Mouse (Mus musculus) small intestine, adult 2 months (tissue): ENCODE data around the gene Setd7. TPM values are rescaled to one million over a fixed set of nuclear protein-coding genes. Genes with fewer than 3 reads are reported as not detected.

Source experiments
- H3K27ac ChIP-seq: fragments of 200-500 bp; 2 replicates; pipeline ENCODE4 v1.5.1; 2012; ENCODE audit warnings: low read depth, low read length, control low read depth, inconsistent platforms; ENCODE audit not compliant: insufficient read depth
- H3K27me3 ChIP-seq: fragments of 200-500 bp; 2 replicates; pipeline ENCODE4 v1.6.1; 2012; ENCODE audit warnings: mild to moderate bottlenecking, moderate library complexity, low read length, inconsistent platforms; ENCODE audit not compliant: control insufficient read depth, insufficient read depth
- H3K36me3 ChIP-seq: fragments of 200-500 bp; 2 replicates; pipeline ENCODE4 v1.6.1; 2012; ENCODE audit warnings: mild to moderate bottlenecking, low read length, control low read depth, inconsistent platforms; ENCODE audit not compliant: control insufficient read depth, insufficient read depth
- H3K4me1 ChIP-seq: fragments of 200-500 bp; 2 replicates; pipeline ENCODE4 v1.6.1; 2012; ENCODE audit warnings: low read length, inconsistent platforms, mixed read lengths; ENCODE audit not compliant: control insufficient read depth, insufficient read depth, insufficient read length
- H3K4me3 ChIP-seq: fragments of 200-500 bp; 2 replicates; pipeline ENCODE4 v1.5.1; 2012; ENCODE audit warnings: low read depth, mild to moderate bottlenecking, control low read depth, inconsistent platforms, low read length, moderate library complexity
- CTCF ChIP-seq: fragments of 200-500 bp; IDR thresholded peaks from 2 replicates; pipeline ENCODE4 v1.5.1; 2012; ENCODE audit warnings: low read depth, mild to moderate bottlenecking, control low read depth, inconsistent platforms, low read length, moderate library complexity, mixed read lengths; ENCODE audit not compliant: insufficient replicate concordance, insufficient read length; ENCODE audit errors: extremely low read depth
- POLR2A ChIP-seq: fragments of 200-500 bp; IDR thresholded peaks from 2 replicates; pipeline ENCODE4 v1.6.1; 2012; ENCODE audit warnings: low read depth, mild to moderate bottlenecking, control low read depth, inconsistent platforms, low read length, moderate library complexity
- WGBS: fragments of 180-500 bp; shearing (Covaris S2); methylation state at CpG from one replicate; pipeline ENCODE4 v1.1.7; 2018; 5-methylcytosine and 5-hydroxymethylcytosine counted together
- polyA plus RNA-seq: library from polyadenylated mRNA; depleted of rRNA; stranded (reverse); fragments of >200 nt; gene quantifications from 2 replicates; pipeline ENCODE4 v1.2.3, GENCODE M21; 2012

Setd7 gene
- polyA plus RNA-seq, 1 experiment = 8.9 TPM

DNA sequence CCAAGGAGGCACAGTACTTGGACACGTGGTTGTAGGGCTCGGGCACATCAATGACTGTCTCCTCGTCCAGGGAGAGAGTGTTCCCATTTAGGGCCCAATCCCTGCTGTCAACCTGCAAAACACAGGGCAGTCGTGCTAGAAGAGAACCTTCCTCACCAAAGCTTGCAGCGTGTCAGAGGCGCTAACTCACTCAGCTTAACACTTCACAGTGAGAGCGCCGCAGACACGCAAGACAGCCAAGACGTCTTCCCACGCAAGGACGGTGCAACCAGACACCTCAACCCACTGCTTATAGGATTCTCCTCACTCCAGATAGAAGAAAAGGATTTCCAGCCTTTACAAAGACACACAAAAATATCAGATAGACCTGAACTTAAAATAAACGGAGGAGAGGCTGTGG, 33.8 kb downstream of the Setd7 start:
- Histone ChIP-seq H3K27ac (no peak overlapping the region), H3K27me3 (no peaks in the 10 kb centered on the region), H3K4me3 (no peak overlapping the region), H3K36me3 (peaks cover 58% of the 10 kb centered on the region), H3K4me1 (peaks cover 6% of the 10 kb centered on the region; the same call in 1 of the 2 replicates)
- TF ChIP-seq CTCF = no peak
- no peak for TF ChIP-seq POLR2A
- WGBS = 94% methylated on average over 13 of the region's 13 CpGs

- H3K27ac ChIP-seq = no peak overlapping the region
- peaks cover 7% of the 10 kb centered on the region for H3K4me1 ChIP-seq
- H3K4me3 ChIP-seq = no peak overlapping the region
- WGBS = 92% methylated on average over 16 of the region's 16 CpGs
- no peaks in the 10 kb centered on the region for H3K27me3 ChIP-seq
- H3K36me3 ChIP-seq = peaks cover 59% of the 10 kb centered on the region
- TF ChIP-seq CTCF (no peak), POLR2A (no peak)
Observed at GRCm38 (mm10) chr3:51525186-51525785, 35.4 kb downstream of the Setd7 start.

DNA sequence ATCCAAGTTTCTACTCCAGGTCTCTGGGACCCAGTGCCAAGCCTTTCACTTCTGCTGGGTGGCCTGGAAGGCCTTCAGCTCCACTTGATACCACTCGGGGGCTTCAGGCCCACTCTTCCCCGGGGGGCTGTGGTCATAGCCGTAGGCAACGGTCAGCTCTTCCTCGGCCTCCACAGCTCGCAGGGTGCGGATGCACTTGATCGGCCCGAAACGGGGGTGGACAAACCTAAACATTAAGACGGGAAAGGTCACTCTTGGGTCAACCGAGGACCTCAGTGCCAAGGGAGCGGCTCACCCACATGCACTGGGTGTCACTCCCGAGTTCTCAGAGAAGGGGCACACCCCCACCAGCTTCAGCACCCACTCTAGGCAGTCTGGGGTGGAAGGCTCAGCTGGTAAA, 39.4 kb downstream of the Setd7 start:
- TF ChIP-seq POLR2A = no peak
- no peak for TF ChIP-seq CTCF
- 89% methylated on average over 14 of the region's 14 CpGs for WGBS
- peaks cover 39% of the 10 kb centered on the region for H3K36me3 ChIP-seq

DNA sequence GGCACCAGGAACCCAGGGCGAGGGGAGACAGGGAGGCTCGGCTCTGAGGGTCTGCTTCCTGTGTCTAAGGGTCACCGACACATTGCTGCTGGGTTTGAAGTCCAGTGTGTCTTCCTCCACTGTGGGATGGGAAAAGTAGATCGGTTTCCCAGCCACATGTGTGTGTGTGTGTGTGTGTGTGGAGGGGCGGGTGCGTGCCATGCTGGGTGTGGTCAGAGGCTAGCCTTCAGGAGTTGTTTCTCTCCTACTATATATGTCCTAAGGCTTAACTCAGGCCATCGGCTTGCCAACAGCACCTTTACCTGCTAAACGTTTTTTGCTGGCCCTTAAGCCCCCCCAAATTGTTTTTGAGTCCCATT, 41.9 kb downstream of the Setd7 start:
- peak overlapping the region; percentile 55 for H3K4me3 ChIP-seq
- peaks cover 30% of the 10 kb centered on the region for H3K4me1 ChIP-seq
- WGBS = 24% methylated on average over 8 of the region's 8 CpGs
- H3K27me3 ChIP-seq = no peaks in the 10 kb centered on the region
- peak overlapping the region; percentile 98 for H3K27ac ChIP-seq
- TF ChIP-seq CTCF (no peak), POLR2A (no peak)
- peaks cover 23% of the 10 kb centered on the region for H3K36me3 ChIP-seq

More for the DNA sequence above, 39.4 kb downstream of the Setd7 start:
- Histone ChIP-seq H3K4me1 (peaks cover 28% of the 10 kb centered on the region), H3K4me3 (no peak overlapping the region), H3K27me3 (no peaks in the 10 kb centered on the region), H3K27ac (no peak overlapping the region)

DNA sequence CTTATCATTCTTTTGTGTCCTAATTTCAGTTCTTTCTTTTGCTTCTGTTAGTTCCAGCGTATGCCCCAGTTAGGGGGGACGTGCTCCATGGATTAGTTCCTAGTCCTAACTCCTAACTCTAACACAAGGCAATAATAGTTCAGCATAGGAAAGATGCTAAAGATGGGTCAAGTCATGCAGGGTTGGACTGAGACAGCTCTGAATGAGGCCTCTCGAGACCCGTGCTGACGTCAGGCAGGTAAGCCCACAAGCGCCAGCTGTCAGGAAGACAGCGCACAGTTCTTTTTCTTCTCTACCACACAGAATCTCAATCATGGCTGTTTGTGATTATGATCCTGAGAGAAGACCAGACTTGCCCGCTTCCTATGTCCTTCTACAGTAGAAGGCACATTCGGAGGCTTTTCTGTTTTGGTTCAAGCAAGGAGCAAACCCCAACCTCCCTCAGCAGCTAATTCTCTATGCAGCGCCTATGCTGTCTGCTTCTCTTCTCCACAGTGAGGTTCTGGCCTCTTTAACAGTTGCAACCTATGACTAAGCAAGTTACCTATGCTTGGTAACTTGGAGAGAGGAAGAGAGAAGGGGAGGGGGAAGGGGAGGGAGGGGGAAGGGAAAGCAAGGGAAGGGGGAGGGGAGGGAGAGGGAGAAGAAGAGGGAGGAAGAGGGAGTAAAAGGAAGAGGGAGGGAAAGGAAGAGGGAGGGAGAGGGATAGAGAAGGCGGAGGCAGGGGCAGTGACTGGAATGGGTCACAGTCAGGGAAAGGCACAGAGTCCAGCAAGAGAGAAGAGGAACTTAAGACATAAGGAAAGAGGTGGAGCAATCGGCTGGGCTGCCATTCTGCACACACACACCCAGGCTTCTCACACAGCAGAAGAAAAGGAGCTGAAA, 42.6 kb downstream of the Setd7 start:
- peaks cover 30% of the 10 kb centered on the region for H3K4me1 ChIP-seq
- 28% methylated on average over 12 of the region's 12 CpGs for WGBS
- peak overlapping the region; percentile 55 for H3K4me3 ChIP-seq
- TF ChIP-seq CTCF = no peak
- 0 out of 2 replicates have a peak, but pooled peaks have one; percentile 48 for TF ChIP-seq POLR2A
- H3K36me3 ChIP-seq = peaks cover 18% of the 10 kb centered on the region
- H3K27ac ChIP-seq = peak overlapping the region; percentile 100
- H3K27me3 ChIP-seq = no peaks in the 10 kb centered on the region

DNA sequence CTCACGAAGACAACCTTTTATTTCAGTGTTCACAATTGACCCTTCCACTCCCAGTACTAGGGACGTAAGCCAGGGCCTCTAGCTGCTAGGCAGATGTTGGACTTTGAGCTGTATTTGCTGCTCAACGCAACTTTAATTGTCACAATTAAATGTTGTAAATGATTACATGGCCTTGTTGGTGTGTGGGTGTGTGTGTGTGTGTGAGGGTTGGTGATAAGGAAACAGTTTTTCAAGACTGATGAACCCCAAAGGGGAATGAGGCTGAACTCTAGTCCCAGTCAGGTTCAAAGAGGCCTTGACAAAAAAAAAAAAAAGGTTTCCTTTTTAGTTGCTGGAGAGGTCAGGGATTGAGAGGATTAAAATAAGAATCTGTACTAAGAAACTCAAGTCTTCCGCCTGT, 43.2 kb downstream of the Setd7 start:
- Histone ChIP-seq H3K4me3 (no peak overlapping the region), H3K27me3 (no peaks in the 10 kb centered on the region), H3K4me1 (peaks cover 30% of the 10 kb centered on the region), H3K27ac (peak overlapping the region; percentile 100), H3K36me3 (peaks cover 13% of the 10 kb centered on the region)
- WGBS = 30% methylated on average over 4 of the region's 4 CpGs
- TF ChIP-seq CTCF (no peak), POLR2A (no peak)

GRCm38 (mm10) chr3:51511983-51512382, 48.7 kb downstream of the Setd7 start:
- no peak overlapping the region for H3K4me3 ChIP-seq
- H3K4me1 ChIP-seq = peaks cover 10% of the 10 kb centered on the region; the same call in 1 of the 2 replicates
- no peaks in the 10 kb centered on the region for H3K27me3 ChIP-seq
- 83% methylated on average over 5 of the region's 5 CpGs for WGBS
- TF ChIP-seq POLR2A = no peak
- no peak for TF ChIP-seq CTCF
- H3K27ac ChIP-seq = no peak overlapping the region
- H3K36me3 ChIP-seq = no peaks in the 10 kb centered on the region
